Mouse (Mus musculus) embryo, embryonic 11.5 days (tissue): ENCODE measurements around the gene Uggt2.
A peak's percentile ranks its signal among the peaks of the same experiment; 100 is the strongest.

Experiments used
- DNase-seq: peaks from one replicate; pipeline ENCODE4 v3.0.0-alpha.2; 2012; ENCODE audit warnings: low read depth, low spot score

Gene Uggt2

DNA sequence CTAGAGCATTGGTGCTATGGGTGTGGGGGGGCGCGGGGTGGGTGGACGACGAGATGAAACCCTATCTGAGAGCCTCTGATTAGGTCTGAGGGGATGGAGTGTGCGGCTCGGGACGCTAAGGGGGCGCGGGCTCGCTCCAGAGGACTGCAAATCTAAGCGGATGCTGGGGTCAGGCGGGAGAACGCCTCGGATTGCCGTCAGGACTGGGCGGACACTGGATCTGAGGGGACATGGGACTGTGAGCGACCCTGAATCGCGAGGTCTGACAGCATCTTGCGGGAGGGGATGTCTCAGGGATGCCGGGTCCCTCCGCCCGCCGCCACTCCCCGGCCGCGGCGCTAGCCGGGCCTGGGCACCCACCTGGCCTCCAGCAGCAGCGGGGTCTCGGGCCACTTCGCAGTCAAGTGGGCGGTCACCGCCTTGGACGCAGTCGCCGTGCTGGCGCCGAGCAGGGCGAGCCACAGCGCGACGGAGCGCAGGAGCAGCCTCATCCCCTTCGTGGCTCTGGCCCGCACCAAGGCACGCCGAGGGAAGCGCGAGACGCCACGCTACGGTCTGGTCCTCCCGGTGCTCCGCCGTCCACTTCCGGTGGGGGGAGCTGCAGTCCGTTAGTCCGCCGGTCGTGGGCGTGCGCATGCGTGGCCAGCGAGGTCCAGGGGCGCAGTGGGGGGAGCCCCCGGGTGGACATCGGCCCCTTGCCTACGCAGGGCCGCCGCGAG lies at the start of gene Uggt2:
Gene Uggt2 (minus strand): TSS at position 580 of the 719 bp plus-strand sequence.
- peak; percentile 76 for DNase-seq

DNA sequence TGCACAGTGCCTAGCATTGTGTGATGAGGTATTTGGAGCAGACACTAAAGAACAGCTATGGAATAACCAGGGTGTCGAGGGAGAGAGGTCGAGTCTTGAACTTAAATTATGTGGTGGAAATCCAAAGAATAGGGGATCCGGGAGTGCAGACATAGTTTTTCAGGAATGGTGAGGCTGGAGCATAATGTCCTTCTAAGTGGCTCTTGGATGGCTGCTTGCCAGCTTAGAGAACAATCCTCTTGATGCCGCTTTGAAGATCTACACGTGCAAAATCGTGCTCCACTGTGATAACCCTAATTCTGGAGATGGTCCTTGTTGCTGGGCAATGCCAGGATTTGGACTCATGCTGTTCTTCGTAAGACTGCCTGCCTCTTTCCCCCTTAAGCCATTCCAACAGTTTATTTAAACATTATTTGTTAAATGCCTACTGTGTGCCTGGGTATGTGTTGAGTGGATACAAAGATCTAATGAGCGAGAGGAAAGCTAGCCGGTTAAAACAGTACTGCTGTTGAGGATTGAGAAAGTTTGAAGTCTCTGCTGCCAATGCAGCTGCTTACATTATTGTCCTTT lies 40.2 kb upstream of the Uggt2 start:
- DNase-seq, result no peak

DNA sequence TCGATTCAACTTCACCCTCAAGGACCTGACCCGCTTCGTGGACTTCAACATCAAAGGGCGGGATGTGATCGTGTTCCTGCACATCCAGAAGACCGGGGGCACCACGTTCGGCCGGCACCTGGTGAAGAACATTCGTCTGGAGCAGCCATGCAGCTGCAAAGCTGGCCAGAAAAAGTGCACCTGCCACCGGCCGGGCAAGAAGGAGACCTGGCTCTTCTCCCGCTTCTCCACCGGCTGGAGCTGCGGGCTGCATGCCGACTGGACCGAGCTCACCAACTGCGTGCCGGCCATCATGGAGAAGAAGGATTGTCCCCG lies 39.5 kb upstream of the Uggt2 start:
- DNase-seq, result no peak

DNA sequence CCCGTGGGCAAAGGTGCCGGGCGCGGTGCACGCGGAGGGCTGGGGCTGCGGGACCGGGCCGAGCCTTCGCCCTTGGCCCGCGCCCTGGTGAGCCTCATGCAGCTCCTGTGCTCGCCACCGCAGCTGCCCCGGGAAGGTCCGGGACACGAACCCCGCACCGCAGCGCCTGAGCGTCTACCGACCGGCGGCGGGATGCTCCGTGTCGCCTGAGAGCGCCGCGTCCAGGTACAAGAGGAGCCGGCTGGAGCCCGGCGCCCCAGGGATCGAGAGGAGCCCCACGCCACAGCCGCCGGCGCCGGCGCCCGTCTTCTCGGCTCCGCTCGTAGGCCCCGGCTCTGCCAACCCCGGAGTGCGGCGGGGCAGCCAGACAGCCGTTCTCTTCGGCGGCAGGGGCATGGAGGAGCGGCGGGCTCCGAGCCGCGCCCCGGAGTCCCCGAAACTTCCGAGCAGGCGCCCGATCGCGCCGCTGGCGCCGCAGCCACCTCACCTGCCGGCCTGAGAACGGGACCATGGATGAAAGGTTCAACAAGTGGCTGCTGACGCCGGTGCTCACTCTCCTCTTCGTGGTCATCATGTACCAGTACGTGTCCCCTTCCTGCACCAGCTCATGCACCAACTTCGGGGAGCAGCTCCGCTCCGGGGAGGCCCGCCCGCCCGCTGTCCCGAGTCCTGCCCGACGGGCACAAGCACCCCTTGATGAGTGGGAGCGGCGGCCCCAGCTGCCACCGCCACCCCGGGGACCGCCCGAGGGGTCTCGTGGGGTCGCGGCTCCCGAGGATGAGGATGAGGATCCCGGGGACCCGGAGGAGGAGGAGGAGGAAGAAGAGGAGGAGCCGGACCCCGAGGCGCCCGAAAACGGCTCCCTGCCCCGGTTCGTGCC lies 38.9 kb upstream of the Uggt2 start, which contains the start of gene Hs6st3:
Gene Hs6st3 (plus strand): TSS at position 436 of the 880 bp plus-strand sequence.
- DNase-seq, result no peak

DNA sequence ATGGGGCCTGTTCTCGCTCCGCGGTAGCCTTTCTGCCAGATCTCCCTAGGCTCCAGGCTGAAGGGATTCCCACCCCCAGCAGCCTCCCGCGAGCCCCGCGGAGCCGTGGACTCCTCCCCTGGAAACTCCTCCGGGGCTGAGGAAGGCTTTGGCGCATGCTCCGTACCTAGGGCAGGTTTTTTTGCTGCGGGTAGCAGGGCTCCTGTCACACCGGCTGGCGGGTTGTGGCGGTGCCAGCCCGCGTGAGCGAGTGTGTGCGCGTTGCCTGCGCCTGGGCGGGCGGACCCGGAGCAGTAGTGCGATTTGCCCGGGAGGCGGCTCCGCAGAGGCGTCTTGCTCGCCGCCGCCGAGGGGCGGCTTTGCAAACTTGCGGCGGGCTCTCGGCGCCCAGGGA lies 38.3 kb upstream of the Uggt2 start:
- DNase-seq, result no peak

DNA sequence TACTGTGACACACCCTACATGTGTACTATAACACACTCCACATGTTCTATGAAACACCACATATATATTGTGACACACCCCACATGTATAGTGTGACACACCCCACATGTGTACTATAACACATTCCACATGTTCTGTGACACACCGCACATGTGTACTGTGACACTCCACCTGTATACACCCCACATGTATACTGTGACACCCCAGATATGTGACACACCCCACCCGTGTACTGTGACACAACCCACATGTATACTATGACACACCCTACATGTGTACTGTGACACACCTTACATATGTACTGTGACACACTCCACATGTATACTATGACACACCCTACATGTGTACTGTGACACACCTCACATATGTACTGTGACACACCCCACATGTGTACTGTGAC lies 28.1 kb upstream of the Uggt2 start:
- no peak for DNase-seq

DNA sequence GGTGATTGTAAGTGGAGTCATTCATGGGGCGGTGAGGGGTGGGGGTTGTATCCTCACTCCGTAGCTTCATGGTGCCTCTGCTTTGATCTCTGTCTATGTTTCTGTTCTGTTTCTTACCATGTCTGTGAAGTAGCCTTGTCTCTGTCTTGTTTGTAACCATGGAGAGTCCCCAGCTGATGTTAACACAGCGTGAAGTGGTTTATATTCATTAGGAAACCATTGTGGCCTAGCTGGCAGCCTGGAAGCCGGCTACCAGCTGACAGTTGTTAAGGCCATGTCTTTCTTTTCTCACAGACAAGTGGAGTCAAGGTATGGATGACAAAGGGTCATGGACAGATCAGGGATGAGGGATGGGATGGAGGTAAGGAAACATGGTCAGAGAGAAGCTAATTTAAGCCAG lies 26.6 kb upstream of the Uggt2 start:
- no peak for DNase-seq

DNA sequence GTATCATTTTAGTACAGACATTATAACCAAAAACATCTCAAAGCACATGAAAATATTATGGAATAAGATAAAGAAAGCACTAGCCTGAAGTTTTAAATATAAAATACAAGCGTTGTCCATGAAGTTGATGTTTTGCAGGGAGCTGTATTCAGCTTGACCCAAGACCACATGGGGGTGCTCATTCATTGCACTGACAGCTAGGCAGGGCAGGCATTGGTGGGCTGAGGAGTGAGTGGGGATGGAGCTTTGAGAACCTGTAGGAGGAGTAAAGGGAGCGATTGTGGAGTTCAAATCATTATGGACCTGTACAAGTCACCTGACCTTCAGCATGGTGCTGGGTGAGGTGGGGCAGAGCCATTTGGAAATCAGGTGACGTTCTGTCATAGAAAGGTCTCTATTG lies 24.8 kb upstream of the Uggt2 start:
- DNase-seq, result no peak

DNA sequence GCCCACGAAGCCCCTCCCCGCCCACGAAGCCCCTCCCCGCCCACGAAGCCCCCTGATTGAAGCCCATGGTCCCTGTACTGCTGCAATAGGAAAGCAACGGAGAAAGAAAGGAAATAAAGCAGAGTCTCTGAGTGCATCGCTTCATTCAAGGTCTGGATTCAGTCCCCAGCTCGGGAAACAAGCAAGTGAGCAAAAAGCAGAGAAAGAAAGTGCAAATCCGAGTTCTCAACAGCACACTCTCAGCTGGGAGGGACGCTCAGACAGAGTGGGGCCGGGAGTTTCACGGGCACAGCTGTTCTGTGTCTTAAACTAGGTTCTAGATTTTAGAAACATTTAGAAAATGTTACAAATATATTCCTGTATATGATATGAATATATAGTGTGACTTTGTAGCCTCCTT lies 24.4 kb upstream of the Uggt2 start:
- no peak for DNase-seq

DNA sequence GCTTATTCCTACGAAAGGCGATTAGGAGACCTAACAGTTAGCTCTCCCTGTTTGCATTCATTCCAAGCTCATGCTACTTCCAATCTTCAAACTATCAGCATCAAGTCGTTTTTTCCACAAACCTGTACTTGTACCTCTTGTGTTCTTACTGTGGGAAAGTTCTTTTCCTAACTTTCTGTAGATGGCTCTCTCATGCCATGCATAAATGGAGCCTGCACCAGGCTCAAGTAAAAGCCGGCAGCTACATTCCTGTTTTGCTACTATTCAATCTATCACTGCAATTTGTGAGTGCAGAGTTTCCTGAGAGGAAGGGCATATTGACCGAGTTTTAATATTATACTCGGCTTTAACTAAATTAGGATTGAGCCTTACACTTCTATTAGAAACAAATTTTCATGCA lies 13.3 kb upstream of the Uggt2 start:
- no peak for DNase-seq

DNA sequence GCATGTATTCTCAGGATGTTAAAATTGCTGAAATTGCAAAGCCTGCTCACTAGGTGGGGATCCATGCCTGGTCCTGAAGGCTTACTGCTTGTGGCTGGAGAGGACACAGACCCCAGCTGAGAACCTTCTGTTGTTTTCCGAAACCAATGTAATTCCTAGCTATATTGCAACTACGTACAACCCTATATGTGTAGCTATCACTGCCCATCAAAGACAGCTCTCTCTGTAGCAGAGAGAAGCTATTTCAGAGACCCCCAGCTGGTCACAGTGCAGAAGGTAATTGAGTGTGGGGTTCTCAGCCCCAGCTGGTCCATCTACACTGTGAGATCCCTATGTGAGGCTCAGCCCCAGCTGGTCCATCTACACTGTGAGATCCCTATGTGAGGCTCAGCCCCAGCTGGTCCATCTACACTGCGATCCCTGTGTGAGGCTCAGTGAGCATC lies 10.6 kb upstream of the Uggt2 start:
- no peak for DNase-seq

DNA sequence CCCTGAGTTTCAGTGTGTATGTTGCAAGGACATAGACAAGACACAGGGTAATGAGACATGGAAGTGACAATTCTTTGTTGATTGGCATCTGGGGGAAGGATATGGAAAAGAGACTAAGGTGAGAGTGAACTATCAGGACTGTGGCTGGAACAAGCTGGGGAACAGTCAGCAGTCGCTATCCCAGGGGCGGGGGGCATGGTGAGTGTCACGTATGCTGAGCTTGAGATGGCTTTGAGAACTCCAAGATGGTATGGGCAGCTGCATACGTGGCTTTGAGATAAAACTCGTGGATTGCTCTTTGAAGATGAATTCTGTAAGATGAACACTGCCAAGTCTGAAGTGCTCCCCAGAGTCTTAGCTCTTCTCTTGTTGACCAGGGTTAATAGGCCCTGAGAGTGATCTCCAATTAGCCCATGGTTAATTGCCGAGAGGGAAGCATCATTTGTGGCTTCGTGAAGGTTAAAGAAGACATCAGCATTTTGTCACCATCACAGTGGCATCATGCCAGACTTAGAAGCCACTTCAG lies 9.6 kb upstream of the Uggt2 start:
- DNase-seq, result no peak

DNA sequence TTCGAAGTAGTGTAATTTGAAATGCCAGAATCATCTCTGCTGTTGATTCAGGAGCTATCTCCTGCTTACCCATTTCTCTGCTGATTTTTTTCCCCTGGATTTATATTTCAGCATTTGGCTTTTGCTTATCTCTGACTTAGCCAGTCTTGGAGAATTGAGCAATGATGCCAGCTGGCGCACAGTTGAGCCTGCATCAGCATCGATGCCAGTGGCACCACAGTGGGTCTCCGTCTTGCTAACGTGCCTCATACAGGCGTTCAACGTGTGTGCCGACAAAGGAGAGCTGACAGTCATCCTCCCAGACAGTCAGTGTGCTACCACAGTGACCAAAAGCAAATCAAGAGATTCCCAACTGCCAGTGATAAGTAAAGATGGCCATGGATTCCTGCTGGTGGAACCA lies 8.4 kb upstream of the Uggt2 start:
- no peak for DNase-seq

DNA sequence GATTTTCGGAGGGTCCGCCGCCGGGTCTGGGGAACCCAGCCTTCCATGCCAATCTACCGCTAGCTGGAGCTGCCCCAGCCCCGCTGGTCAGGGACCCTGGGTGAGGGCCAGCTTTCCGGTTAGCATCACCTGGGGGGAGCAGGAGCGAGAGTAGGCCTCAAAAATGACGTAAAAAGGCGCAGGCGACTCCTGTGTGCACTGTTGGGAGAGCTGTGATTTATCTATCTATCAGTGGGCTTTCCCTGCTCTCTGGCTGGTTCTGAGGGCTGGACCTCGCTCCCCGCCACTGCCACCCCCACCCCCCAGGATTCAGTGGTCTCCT lies 301 bp upstream of the Uggt2 start:
- no peak for DNase-seq

DNA sequence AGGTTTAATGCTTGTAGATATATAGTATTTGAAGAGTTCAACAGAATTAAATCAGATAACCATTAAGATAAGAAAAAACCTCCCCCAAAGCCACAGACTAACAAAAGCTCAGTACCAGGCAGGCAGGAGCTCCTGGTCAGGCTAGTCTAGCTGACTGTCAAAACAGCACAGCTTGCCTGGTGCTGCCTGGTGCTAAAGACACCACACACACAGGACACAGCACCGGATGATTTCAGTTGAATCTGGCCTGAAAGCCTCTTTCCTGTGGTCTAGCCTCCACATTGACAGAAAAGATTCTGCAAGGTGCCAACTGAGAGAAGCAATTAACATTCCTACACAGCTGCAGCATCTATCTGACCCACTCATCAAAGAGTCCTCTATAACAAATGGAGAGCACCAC lies 37.4 kb downstream of the Uggt2 start:
- DNase-seq, result no peak

DNA sequence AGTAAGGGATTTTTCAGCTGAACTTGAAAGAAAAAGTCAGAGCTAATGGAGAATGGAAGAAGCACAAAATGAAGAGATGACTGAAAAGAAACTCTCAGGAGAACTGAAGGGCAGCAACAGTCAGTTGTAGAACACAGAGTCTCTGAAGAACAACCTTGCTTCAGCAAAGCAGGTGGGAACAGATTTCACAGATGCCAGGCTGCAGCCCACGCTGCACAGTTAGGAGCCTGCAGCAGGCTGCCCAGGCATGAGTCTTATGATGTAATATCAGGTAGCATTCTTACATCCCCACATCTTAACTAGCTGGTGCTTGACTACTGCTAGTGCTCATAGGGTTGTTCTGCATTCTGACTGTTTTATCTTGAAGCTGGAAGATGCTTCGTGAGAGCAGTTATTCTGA lies 38.5 kb downstream of the Uggt2 start:
- DNase-seq, result no peak

DNA sequence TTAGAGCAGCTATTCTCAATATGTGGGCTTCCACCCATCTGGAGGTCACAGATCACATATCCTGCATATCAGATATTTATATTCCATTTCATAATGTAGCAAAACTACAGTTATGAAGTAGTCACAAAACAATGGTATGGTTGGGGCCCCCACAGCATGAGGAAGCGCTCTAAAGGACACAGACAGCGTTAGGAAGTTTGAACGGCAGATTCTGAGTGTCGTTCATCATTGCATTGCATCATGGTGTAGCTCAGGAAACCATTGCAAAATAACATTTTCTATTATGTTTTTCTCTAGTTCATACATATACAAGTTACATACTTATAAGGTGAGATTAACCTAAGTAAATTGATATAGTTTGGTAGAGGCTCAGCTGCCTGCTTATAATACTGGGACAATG lies 42.2 kb downstream of the Uggt2 start:
- no peak for DNase-seq

DNA sequence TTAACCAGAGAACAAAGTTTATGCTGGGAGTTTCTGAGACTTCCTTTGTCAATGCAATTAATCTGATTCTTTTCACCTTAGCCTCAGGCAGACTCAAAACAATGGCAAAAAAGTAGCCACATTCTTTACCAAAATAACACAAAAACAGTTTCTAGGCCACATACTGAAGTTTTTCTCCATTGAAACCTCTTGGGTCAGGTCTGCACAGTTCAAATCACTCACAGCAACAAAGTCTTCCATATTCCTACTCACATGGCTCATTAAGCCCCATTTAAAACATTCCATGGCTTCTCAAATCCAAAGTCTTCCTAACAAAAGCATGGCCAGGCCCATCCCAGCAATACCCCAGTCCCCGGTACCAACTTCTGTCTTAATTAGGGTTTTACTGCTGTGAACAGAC lies 46.3 kb downstream of the Uggt2 start:
- DNase-seq, result no peak

DNA sequence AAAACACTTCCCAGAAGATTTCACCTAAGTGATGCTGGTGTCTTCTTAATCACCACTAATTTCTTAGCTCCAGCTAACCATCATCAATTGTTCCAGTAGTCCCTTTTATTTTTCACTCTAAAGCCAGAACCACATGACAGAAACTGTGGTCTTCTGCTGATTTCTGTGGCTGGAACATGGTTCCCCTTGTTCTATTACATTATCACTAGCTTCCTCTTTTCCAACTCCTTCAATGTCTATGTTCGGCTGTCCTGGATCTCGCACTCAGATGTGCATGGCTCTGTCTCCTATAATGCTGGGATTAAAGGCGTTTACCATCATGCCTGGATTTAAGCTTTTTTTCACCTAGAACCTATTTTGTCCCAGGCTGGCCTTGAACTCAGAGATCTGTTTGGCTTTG lies 46.9 kb downstream of the Uggt2 start:
- DNase-seq, result no peak

DNA sequence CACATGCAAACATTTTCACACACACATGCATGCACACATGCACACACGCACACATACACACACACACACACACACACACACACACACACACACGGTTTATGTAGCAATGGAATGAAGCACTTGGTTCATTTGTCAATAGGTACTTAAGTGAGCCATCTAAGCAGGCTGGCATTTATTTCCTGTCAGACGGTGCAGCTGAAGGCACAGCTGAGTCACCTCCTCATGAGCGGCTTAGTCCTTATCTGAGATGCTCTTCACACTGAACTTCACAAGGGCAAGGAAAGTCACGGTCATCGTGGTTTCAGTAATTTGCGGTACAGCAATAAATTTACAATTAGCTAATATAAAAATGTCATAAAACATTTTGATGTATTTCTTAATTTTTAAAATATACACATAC lies 55.5 kb downstream of the Uggt2 start:
- DNase-seq, result no peak

DNA sequence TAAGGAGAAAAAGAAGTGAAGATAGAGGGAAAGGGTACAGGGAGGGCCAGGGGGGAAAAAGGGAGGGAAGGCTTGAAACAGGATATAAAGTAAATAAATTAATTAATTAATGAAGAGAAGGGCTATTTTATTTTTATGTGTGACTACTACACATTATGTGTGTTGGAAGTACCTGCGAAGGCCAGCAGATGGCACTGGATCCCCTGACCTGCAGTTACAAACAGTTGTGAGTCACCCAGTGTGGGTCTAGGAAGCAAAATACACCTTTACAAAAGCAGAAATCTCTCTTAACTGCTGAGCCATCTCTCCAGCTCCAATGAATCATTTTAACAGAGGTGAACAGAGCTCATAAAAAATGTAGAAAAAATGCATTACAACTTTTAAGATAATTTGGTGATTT lies 59.0 kb downstream of the Uggt2 start:
- DNase-seq, result peak; percentile 22

DNA sequence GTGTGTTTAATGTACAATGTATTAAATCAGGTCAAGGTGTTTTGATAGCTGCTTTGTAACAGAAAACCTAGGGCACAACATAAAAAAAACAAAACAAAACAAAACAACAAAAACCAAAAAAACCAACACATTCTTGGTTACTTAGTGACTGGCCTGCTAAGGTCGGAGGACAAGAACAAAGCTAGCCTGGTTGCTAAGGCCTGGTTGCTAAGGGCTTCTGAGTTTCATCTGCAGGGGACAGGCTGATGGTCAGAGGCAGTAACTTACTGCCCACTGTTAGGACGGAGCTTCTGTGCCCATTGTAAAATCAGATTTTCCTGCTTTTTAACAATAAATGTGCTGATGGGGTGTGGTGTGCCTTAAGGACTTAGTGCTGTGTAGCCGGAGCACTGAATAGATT lies 61.5 kb downstream of the Uggt2 start:
- DNase-seq, result no peak
